In the genomic region with DNA sequence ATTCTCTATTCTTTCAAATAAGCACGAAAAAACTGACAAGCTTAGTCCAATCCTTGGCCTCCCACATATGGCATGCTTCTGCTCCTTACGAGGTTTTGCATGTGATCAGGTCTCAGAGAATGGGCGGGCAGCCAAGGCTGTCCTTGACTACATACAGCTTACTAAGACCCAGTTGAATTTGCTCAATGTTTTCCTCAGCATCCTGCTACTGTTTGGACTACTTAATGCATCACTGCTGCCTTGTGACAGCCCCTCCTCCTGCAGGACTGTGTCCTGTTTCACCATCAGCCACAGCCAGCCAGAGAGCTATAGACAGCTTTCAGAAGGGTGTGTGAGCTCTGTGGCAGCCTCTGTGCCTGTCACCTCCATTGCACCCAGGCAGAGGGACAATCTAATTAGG, we compare ENCODE assay signal across 8 mouse cellular contexts.
A peak's percentile ranks its signal among the peaks of the same experiment; 100 is the strongest.
DNase-seq lines count a peak whose midpoint lies in the region; ATAC-seq lines count a peak whose summit lies in the region.

No protein-coding gene starts in this region.

- no peaks in the 10 kb centered on the region for H3K9me3 ChIP-seq in limb, embryonic 15.5 days

- peaks cover 9% of the 10 kb centered on the region; the same call in 1 of the 2 replicates for H3K4me1 ChIP-seq in limb, embryonic 15.5 days

- H3K4me2 ChIP-seq in limb, embryonic 15.5 days = no peak overlapping the region

- no peak overlapping the region for H3K4me3 ChIP-seq in limb, embryonic 15.5 days

- intact Hi-C loops in heart, postnatal 14 days (cut with DNase I) = no loop called here
- intact Hi-C loops in heart, postnatal 25 days (cut with DNase I) = no loop called here

- H3K27ac ChIP-seq in limb, embryonic 15.5 days = no peak overlapping the region

- H3K36me3 ChIP-seq in limb, embryonic 15.5 days = no peaks in the 10 kb centered on the region

- no peaks in the 10 kb centered on the region for H3K27me3 ChIP-seq in limb, embryonic 15.5 days

- WGBS in limb, embryonic 15.5 days = 30% methylated on average over 3 of the region's 3 CpGs

- no peak overlapping the region for H3K9ac ChIP-seq in limb, embryonic 15.5 days

- ATAC-seq in limb, embryonic 15.5 days (ENCODE audit: insufficient number of reproducible peaks, low FRiP score, low TSS enrichment, low read depth) = peak; percentile 36; the same call in 1 of the 2 replicates

- DNase-seq in heart, postnatal 14 days = peak; percentile 3 to 8
- no peak for DNase-seq in heart, postnatal 25 days (ENCODE audit: low spot score)
- DNase-seq in testis, postnatal 10 days (ENCODE audit: low spot score) = peak; percentile 66
- no peak for DNase-seq in testis, postnatal 14 days (ENCODE audit: low spot score)
- peak; percentile 34 for DNase-seq in telencephalon, adult 2 months (ENCODE audit: low read depth, low spot score)
- no peak for DNase-seq in spleen, adult 12 weeks (ENCODE audit: low spot score)
- no peak for DNase-seq in urinary bladder, postnatal 10 days (ENCODE audit: low spot score)

Comparison
In these comparisons a context has a peak if more than half of its experiments do, and no peak if none do; other contexts are left out.
1. DNase-seq: peak in heart, postnatal 14 days (2 of 2), testis, postnatal 10 days (single experiment) and telencephalon, adult 2 months (single experiment); none in heart, postnatal 25 days (single experiment), testis, postnatal 14 days (single experiment), spleen, adult 12 weeks (single experiment) and urinary bladder, postnatal 10 days (single experiment).